Mouse (Mus musculus) ES-E14 (cell line): ENCODE data around the gene Lmtk3.

Experiments
- HCFC1 ChIP-seq: IDR thresholded peaks from 2 replicates; pipeline ENCODE4 v1.6.1; 2012; ENCODE audit warnings: low read length, inconsistent platforms, borderline replicate concordance; ENCODE audit not compliant: insufficient read depth
- ZC3H11A ChIP-seq: IDR thresholded peaks from 2 replicates; pipeline ENCODE4 v1.6.1; 2012; ENCODE audit warnings: low read depth, mild to moderate bottlenecking, inconsistent platforms, low read length, borderline replicate concordance

DNA sequence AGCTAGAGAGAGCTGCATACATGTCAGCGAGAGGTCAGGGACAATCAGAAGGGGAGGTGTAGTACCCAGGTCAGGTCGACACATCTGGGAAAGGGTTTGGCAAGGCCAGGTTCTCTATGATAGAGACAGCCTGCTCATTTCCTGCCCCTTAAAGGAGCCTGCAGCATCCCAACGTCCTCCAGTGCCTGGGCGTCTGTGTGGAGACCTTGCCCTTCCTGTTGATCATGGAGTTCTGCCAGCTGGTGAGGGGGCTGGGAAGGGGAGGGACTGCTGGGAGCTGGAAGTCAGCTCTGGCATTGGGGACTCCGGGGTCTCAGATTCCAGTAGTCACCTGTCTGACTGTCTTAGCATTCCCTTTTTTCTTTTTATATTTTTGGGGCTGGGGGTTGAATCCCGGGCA lies 7.2 kb downstream of the Lmtk3 start:
- no peak for TF ChIP-seq HCFC1
- TF ChIP-seq ZC3H11A = no peak
